Mouse (Mus musculus): Measurements from ENCODE around the gene Gp9.
"Not testable (repeated sequence)": the region's sequence is repeated elsewhere in the genome, so short reads cannot be mapped to it uniquely, and the experiment has no call there.

The Gp9 gene

GRCm38 (mm10) chr6:87750184-87750910 lies 27.5 kb upstream of the Gp9 start:
- DNase-seq (ENCODE audit: low spot score), result no peak

- no peak for DNase-seq (ENCODE audit: low spot score)
These were observed 26.3 kb upstream of the Gp9 start for GRCm38 (mm10) chr6:87751574-87751973.

GRCm38 (mm10) chr6:87755196-87755595 lies 22.7 kb upstream of the Gp9 start:
- DNase-seq (ENCODE audit: low spot score), result no peak

- no peak for DNase-seq (ENCODE audit: low spot score)
These were observed 21.0 kb upstream of the Gp9 start for GRCm38 (mm10) chr6:87756896-87757295.

GRCm38 (mm10) chr6:87759404-87759803 lies 18.5 kb upstream of the Gp9 start:
- no peak for DNase-seq (ENCODE audit: low spot score)

GRCm38 (mm10) chr6:87759850-87760249 lies 18.0 kb upstream of the Gp9 start:
- DNase-seq (ENCODE audit: low spot score), result no peak

- DNase-seq (ENCODE audit: low spot score), result no peak
These were observed 15.7 kb upstream of the Gp9 start for GRCm38 (mm10) chr6:87762161-87762560.

GRCm38 (mm10) chr6:87763376-87764280 lies 14.2 kb upstream of the Gp9 start:
- peak; percentile 52 for DNase-seq (ENCODE audit: low spot score)

GRCm38 (mm10) chr6:87764296-87764695 lies 13.6 kb upstream of the Gp9 start:
- not testable (repeated sequence) for DNase-seq (ENCODE audit: low spot score)

GRCm38 (mm10) chr6:87770626-87771025 lies 7.2 kb upstream of the Gp9 start:
- peak; percentile 26 for DNase-seq (ENCODE audit: low spot score)

GRCm38 (mm10) chr6:87774466-87774865 lies 3.4 kb upstream of the Gp9 start:
- DNase-seq (ENCODE audit: low spot score), result no peak

- no peak for DNase-seq (ENCODE audit: low spot score)
These were observed 3.0 kb upstream of the Gp9 start for GRCm38 (mm10) chr6:87774909-87775308.

- no peak for DNase-seq (ENCODE audit: low spot score)
These were observed 2.2 kb upstream of the Gp9 start for GRCm38 (mm10) chr6:87775588-87776245.

GRCm38 (mm10) chr6:87776663-87777062 lies 1.2 kb upstream of the Gp9 start:
- no peak for DNase-seq (ENCODE audit: low spot score)

- DNase-seq (ENCODE audit: low spot score), result no peak
These were observed 662 bp downstream of the Gp9 start for GRCm38 (mm10) chr6:87778294-87779173.

- DNase-seq (ENCODE audit: low spot score), result no peak
These were observed 1.6 kb downstream of the Gp9 start for GRCm38 (mm10) chr6:87779174-87780165.

GRCm38 (mm10) chr6:87780546-87781301 lies 2.9 kb downstream of the Gp9 start:
- DNase-seq (ENCODE audit: low spot score), result no peak

- no peak for DNase-seq (ENCODE audit: low spot score)
These were observed 6.2 kb downstream of the Gp9 start for GRCm38 (mm10) chr6:87784033-87784432.

GRCm38 (mm10) chr6:87786621-87787020 lies 8.7 kb downstream of the Gp9 start:
- DNase-seq (ENCODE audit: low spot score), result no peak

Measured in retina, embryonic 14.5 days (tissue).